Mouse (Mus musculus) intestine, postnatal 0 days (tissue): Measurements from ENCODE around the gene Aldh1a3. TPM values are rescaled to one million over a fixed set of nuclear protein-coding genes. Genes with fewer than 3 reads are reported as not detected.

Experiments used
- ATAC-seq: fragments of 200-750 bp; cut with Nextera tagmentation; 2 replicates; pipeline ENCODE4 v1.8.0; 2017; ENCODE audit warnings: mild to moderate bottlenecking, moderate TSS enrichment, moderate library complexity
- H3K27ac ChIP-seq: fragments of 300-500 bp; sonication (generic); 2 replicates; pipeline ENCODE4 v1.5.1; 2014; ENCODE audit warnings: mild to moderate bottlenecking, low read depth, low read length, moderate library complexity
- H3K27me3 ChIP-seq: fragments of 300-500 bp; sonication (generic); replicated peaks from 2 replicates; pipeline ENCODE4 v1.6.1; 2014; ENCODE audit warnings: low read length, mixed read lengths; ENCODE audit not compliant: control insufficient read depth, insufficient read depth
- H3K36me3 ChIP-seq: fragments of 300-500 bp; sonication (generic); 2 replicates; pipeline ENCODE4 v1.6.1; 2014; ENCODE audit warnings: mild to moderate bottlenecking, moderate library complexity; ENCODE audit not compliant: control insufficient read depth, insufficient read depth
- H3K4me1 ChIP-seq: fragments of 300-500 bp; sonication (generic); replicated peaks from 2 replicates; pipeline ENCODE4 v1.6.1; 2014; ENCODE audit warnings: antibody characterized with exemption, low read length, mixed read lengths; ENCODE audit not compliant: control insufficient read depth, insufficient read depth
- H3K4me2 ChIP-seq: fragments of 300-500 bp; sonication (generic); replicated peaks from 2 replicates; pipeline ENCODE4 v1.6.1; 2014; ENCODE audit warnings: low read depth, mild to moderate bottlenecking, moderate library complexity
- H3K4me3 ChIP-seq: fragments of 300-500 bp; sonication (generic); 2 replicates; pipeline ENCODE4 v1.5.1; 2014; ENCODE audit warnings: low read depth, low read length
- H3K9ac ChIP-seq: fragments of 300-500 bp; sonication (generic); 2 replicates; pipeline ENCODE4 v1.6.1; 2014; ENCODE audit warnings: mild to moderate bottlenecking, low read depth, low read length
- H3K9me3 ChIP-seq: fragments of 300-500 bp; sonication (generic); 2 replicates; pipeline ENCODE4 v1.6.1; 2016; ENCODE audit warnings: mixed run types; ENCODE audit not compliant: control insufficient read depth
- CTCF ChIP-seq: sonication (generic); IDR thresholded peaks from 2 replicates; pipeline ENCODE4 v1.5.1; 2016; ENCODE audit warnings: low read depth, mild to moderate bottlenecking, control low read depth, antibody characterized with exemption, moderate library complexity
- WGBS: fragments of 180-500 bp; shearing (Covaris S2); extraction: QIAGEN DNeasy Blood & Tissue Kit; methylation state at CpG from one replicate; pipeline ENCODE4 v1.1.7; 2014; 5-methylcytosine and 5-hydroxymethylcytosine counted together
- polyA plus RNA-seq: library from polyadenylated mRNA; unstranded; fragments of >200 nt; fragmentation: Nextera tagmentation; extraction: Ambion mirVana; gene quantifications from 2 replicates; pipeline ENCODE4 v1.2.1, GENCODE M21; 2015

Gene Aldh1a3
- polyA plus RNA-seq, 1 experiment from 2014 or later, result 45.4 TPM

DNA sequence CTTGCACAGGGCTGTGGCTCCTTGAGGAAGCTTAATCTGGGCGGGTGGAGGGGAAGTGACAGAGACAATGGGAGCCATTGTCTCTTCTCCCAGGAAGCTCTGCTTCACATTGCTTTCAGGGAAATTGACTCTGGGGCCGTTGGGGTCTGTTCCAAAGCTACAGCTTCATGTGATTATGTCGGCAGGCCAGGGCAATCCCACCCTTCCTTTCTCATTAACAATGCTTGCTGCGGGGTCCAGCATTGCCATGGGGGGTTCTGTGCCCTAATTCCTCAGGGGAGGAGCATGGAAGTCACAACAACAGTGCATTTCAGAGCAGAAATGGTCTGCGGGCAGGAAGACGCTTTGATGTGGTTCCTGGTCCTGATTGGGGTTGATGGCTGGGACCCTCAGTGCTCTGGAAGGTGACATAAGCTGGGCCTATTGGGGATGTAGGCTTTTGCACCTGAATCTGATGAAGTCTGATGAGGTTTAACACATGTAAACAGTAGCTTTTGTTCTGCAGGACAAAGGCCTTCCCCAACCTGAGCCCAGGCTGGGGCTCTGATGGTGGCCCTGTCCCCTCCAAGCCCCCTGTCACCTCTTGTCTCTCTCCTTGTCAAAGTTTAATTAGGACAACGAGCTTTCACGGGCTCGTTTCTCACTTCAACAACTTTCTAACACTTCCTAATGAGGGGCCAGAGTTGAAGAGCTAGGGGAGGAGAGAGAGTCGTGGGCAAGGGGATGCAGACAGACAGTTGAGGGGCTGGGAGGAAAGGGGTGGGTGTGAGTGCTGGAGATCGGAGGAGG lies 18.0 kb upstream of the Aldh1a3 start:
- Histone ChIP-seq H3K4me1 (no peaks in the 10 kb centered on the region), H3K27ac (no peak overlapping the region), H3K36me3 (no peaks in the 10 kb centered on the region), H3K9ac (no peak overlapping the region), H3K4me3 (no peak overlapping the region), H3K4me2 (no peak overlapping the region), H3K9me3 (no peaks in the 10 kb centered on the region), H3K27me3 (no peaks in the 10 kb centered on the region)
- TF ChIP-seq CTCF, result no peak
- no peak for ATAC-seq
- 55% methylated on average over 11 of the region's 11 CpGs for WGBS

DNA sequence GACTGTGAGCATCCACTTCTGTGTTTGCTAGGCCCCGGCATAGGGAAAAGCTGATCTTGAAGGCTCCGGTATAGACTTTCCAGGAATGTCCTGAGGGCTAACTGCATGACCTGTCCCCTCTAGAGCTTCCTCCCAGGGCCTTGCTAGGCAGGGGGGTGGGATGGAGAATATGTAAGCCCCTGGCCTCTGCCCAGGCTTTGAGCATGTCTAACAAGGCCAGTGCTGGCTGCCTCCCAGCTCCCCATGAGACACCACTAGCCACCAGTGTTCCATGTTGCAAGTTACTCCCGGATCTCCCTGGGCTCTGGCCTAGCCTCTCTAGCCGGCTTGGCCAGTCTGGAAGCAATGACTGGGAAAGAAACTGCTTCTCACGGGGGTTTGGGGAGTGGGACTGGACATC lies 17.4 kb upstream of the Aldh1a3 start:
- no peaks in the 10 kb centered on the region for H3K4me1 ChIP-seq
- H3K27ac ChIP-seq, result no peak overlapping the region
- no peak overlapping the region for H3K9ac ChIP-seq
- no peaks in the 10 kb centered on the region for H3K36me3 ChIP-seq
- H3K4me2 ChIP-seq, result no peak overlapping the region
- WGBS, result 66% methylated on average over 5 of the region's 5 CpGs
- no peaks in the 10 kb centered on the region for H3K9me3 ChIP-seq
- H3K4me3 ChIP-seq, result no peak overlapping the region
- ATAC-seq, result no peak
- no peak for TF ChIP-seq CTCF
- no peaks in the 10 kb centered on the region for H3K27me3 ChIP-seq

DNA sequence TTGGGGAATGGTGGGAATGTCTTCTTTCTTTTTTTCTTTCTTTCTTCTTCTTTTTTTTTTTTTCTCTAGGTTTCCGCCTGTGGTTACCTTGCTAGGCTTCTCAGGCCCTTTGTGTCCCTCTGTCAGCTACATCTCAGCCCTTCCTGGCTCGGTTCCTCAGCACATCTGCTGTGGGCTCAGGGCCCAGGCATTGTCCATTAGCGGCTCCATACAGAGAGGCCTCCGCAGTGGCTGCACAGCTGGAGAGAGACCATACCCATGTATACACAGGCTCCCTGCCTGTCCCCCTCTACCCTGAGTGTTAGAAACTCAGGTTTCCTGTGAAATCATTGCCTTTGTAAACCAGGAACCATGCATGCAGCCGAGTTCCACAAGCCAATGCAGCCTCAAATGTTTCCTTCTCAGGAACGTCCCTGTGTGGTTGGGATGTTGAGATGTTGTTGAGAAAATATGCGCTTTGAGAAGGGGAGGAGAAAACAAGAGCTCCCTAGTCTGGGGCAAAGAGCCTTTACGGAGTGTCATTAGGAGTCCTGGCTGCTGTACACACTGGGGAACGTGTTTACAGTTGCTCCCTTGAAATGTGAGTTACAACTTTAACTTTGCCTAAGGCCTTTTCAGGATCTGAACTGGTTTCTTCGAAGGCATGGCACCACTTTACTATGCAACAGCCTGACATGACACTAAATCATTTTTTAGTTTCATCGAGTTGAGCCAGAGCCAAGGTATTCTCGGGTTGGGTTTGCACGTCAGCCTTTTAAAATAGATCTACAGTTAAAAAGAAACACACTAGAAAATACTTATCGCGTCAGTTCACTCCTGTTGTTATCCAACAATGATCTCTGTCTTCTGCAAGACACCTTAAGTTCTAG lies 15.4 kb upstream of the Aldh1a3 start:
- WGBS, result 55% methylated on average over 15 of the region's 15 CpGs
- H3K4me2 ChIP-seq, result no peak overlapping the region
- 0 out of 2 replicates have a peak overlapping the region, but pooled peaks have one; percentile 3 for H3K9ac ChIP-seq
- H3K27me3 ChIP-seq, result no peaks in the 10 kb centered on the region
- no peaks in the 10 kb centered on the region for H3K9me3 ChIP-seq
- no peaks in the 10 kb centered on the region for H3K4me1 ChIP-seq
- H3K4me3 ChIP-seq, result no peak overlapping the region
- H3K36me3 ChIP-seq, result no peaks in the 10 kb centered on the region
- TF ChIP-seq CTCF, result no peak
- ATAC-seq, result no peak
- H3K27ac ChIP-seq, result no peak overlapping the region; the same call in 1 of the 2 replicates

DNA sequence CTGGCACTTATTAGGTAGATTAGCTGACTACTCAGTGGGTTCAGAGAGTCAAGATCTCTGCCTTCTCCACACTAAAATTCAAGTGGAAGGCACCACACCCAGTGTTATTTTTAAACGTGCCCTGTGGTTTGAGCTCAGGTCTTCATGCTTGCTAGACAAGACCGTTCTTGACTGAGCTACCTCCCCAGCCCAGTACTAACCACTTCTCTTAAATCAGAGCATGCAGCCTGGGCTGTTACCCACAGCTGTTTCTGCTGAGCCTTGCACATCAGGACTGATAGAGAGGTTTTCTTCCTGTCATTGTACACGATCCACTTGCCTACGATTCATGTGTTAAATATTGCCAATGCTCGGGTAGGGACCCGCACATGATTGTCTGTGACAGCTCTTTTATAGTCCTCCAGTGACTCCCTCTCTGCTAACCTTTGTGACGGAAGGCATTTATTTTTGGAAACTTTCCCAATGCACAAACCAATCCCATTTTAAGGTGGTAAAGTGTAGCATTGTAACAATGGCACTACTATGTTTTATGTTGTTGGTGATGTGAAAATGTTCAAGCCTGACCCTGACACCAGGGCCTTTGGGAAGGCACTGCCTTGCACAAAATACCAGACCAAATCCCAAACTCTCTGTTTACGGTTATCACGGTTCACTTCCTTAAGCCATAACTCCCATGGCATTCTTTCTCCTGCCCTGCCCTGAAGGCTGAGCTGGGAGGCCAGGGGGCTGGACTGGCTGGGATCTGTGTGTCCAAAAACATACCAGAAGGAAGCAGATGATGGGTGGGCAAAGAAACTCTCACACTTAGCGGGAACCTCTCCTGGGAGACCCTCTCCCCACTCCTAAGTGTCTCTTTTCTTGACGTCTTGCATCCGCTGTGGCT lies 11.7 kb upstream of the Aldh1a3 start:
- no peaks in the 10 kb centered on the region for H3K4me1 ChIP-seq
- TF ChIP-seq CTCF, result no peak
- no peaks in the 10 kb centered on the region for H3K36me3 ChIP-seq
- no peak overlapping the region for H3K9ac ChIP-seq
- H3K27ac ChIP-seq, result no peak overlapping the region
- no peaks in the 10 kb centered on the region for H3K9me3 ChIP-seq
- no peaks in the 10 kb centered on the region for H3K27me3 ChIP-seq
- ATAC-seq, result peak; percentile 42; the same call in 1 of the 2 replicates
- no peak overlapping the region for H3K4me2 ChIP-seq
- WGBS, result 49% methylated on average over 12 of the region's 12 CpGs
- H3K4me3 ChIP-seq, result no peak overlapping the region

DNA sequence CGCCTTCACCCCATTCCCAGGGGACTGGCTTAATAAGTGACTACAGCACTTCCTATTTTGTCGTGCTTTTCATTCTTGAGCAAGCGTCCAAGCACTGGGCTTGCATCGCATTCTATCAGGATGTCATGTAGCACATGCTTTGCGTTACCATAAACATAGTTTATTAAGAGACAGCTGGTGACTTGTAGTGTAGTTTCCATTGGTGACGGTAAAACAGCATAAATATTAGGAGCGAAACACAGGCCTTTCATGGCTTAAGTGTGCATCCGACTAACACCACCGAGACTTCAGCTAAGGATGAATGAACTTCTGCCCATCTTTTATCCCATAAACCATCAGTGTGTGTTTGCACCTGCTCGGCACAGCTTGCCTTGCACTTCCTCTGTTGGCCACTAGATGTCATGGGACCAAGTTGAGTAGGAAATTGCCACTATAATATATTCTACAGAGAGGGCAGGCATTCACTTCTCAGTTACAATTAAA lies 7.2 kb upstream of the Aldh1a3 start:
- TF ChIP-seq CTCF, result peak; percentile 90
- no peak overlapping the region for H3K4me3 ChIP-seq

More for the DNA sequence above, 7.2 kb upstream of the Aldh1a3 start:
- peak; percentile 40; the same call in 1 of the 2 replicates for ATAC-seq
- WGBS, result 32% methylated on average over 10 of the region's 10 CpGs
- Histone ChIP-seq H3K9me3 (no peaks in the 10 kb centered on the region), H3K9ac (no peak overlapping the region), H3K4me2 (no peak overlapping the region), H3K4me1 (no peaks in the 10 kb centered on the region), H3K36me3 (no peaks in the 10 kb centered on the region), H3K27me3 (no peaks in the 10 kb centered on the region), H3K27ac (no peak overlapping the region)
